Mouse (Mus musculus) lung, postnatal 36 days (tissue): ENCODE results near the gene Arih1.
"Not testable (repeated sequence)": the region's sequence is repeated elsewhere in the genome, so short reads cannot be mapped to it uniquely, and the experiment has no call there.

ENCODE experiments used
- DNase-seq: peaks from one replicate; pipeline ENCODE4 v3.0.0; 2022; ENCODE audit warnings: mixed read lengths

Gene Arih1

DNA sequence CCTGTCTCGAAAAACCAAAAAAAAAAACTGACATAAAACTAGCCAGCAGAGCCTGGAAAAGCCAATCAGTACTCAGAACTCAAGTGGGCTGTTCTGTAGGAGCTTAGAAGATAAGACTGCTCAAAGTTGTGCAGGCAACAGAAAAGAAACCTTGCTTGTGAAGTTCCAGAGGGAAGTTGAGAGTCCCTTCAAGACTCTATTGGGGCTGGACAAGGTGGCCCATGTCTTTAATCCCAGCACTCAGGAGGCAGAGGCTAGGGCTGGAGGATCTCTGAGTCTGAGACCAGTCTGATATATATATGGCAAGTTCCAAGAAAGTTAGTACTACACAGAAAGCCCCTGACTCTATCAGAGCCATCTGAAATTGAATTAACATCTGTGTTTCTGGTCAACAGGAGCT is 28.0 kb downstream of the Arih1 start:
- DNase-seq: no peak

DNA sequence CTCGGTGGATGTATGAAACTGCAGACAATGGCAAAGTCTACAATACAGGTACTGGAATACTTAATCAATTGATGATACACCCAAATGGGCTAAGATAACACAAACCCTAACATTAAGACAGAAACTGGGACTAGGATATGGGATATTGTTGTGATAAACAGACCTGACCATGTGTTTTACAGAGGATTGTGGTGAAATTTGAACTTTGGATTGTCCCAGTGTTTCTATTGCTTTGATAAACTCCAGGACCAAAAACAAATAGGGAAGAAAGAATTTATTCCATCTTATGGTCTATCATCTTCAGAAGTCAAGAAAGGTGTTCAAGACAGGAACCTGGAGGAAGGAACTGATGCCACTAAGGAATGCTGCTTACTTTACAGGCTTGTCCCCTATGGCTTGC is 28.7 kb downstream of the Arih1 start:
- no peak for DNase-seq

GRCm38 (mm10) chr9:59455404-59456068 is 30.9 kb downstream of the Arih1 start:
- DNase-seq: no peak

GRCm38 (mm10) chr9:59433729-59434128 is 52.7 kb downstream of the Arih1 start:
- DNase-seq: no peak

DNA sequence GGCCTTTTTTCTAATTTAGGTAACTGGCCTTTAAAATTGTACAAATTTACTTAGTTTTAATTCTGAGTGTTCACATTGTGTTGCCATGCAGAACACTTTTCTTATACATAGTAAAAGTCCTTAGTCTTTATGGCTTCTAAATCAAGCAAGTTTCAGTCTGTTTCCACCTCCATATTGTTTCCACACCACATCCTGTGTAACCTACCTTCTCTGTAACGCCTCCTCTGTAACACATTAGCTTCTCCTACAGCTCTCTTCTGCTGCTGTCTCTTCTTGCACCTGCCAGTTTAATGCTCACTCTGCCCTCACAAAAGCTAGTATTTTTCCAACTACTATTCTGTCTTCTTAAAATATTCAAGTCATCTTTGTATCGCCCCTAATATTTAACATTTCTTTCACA is 54.8 kb downstream of the Arih1 start:
- no peak for DNase-seq

GRCm38 (mm10) chr9:59420487-59420886 is 65.9 kb downstream of the Arih1 start:
- DNase-seq: no peak

- DNase-seq: no peak
These were observed 79.1 kb downstream of the Arih1 start for GRCm38 (mm10) chr9:59407271-59407670.

DNA sequence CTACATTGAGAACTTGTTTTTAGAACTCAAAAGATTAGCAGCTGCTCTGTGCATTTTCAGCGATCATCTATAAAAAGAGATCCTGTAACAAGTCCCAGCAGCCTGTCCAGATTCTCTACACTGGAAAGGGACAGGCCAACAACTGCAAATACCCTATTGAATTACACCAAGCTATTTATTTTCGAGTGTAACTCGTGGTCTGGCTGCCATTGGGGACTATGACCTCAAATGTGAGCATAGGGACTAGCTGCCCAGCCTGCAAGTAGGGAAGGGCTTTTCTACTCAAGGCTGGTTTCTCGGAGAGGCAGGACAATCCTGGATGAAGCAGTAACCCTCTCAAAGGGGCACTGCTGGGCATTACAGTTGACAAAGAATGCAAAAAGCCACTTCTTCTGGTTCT is 97.3 kb downstream of the Arih1 start:
- no peak for DNase-seq

- DNase-seq: no peak
These were observed 98.1 kb downstream of the Arih1 start for GRCm38 (mm10) chr9:59388311-59388710.

DNA sequence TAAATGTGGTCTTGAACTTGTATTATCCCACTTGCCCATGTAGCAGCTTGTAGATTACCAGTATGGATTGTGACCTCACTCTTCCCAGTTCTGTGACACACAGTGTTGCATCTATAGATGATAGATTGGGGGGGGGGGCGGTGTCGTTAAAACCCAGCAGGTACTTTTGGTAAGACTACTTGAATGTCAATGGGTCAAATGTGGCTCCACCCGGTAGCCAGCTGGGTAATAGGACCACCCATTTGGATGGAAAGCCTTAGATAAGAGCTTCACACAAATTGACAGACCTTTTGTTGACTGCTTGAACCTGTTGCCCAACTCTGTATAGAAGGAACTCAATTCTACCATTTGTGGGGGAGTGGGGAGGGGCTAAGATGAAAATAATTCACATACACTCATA is 99.0 kb downstream of the Arih1 start:
- DNase-seq: no peak

DNA sequence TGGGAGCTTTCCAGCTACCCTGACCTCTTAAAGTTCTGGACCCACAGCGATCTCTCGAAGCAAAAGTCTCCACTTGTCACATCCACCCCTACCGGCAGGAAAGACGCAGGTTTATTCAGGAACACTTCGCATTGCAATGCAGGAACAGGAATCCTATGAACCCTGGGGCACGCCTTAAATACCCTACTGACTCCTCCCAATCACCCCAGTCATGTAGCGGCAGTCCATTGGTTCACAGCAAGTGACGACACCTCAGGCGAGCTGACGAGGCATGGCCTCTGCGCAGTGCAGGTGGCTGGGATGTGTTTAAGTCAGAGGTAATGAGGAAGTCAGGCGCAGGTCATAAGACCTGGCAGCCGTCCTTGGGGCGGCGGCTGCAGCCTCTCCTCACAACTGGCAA is 110.8 kb downstream of the Arih1 start:
- DNase-seq: no peak

- DNase-seq: no peak
These were observed 116.8 kb downstream of the Arih1 start for GRCm38 (mm10) chr9:59369646-59370045.

DNA sequence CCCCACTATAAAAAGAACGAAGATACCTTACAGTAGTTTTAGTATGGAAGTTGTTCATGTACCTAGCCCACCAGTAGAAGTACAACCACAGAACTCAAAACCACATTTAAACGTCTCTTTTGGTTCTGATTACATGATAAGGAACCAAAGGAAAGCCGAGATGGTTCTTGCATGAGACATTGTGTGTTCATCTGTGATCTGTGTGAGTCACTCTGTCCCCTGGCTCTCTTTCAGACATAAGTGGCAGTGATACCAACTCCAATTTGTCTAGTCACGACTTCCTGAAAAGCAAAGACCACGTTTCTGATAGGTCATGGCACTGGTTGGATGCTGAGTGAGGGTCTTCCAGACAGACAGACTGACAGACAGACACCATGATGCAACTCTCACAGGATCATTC is 117.2 kb downstream of the Arih1 start:
- no peak for DNase-seq

DNA sequence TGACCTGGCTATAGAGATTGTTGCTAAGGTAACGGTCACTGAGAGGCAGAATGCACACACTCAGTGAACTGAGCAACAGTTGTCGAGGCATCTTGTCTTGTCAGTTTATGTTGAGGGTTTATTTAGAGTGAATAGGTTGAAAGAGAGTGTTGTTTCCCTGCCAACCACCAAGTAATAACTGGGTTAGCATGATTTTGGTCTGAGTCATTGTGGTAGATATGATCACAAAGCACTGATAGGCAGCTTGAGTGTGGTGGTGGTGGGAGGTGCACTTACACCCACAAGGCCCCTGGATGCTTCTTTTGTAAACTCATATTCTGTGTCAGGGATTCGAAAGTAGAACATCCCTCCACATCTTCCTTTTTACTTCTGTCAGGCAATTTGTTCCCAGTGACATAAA is 125.9 kb downstream of the Arih1 start:
- not testable (repeated sequence) for DNase-seq

DNA sequence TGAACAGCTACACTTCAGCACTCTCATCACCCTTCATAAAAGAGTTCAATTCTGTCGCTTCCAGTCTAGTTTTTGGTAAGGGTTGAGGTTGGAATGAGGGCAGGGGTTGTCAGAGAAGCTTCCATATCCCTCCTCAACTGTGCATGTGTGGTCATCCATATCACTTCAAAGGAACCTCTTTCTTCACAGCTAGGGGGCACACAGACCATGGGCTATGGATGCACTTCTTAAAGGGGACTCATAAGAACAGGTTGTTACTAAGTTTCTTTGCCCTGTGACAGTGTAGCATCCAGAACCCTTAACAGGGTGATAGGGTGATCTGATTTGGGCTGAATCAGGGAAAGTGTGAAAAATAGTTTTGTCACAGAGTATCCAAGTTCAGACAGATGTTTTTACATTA is 128.4 kb downstream of the Arih1 start:
- DNase-seq: not testable (repeated sequence)

DNA sequence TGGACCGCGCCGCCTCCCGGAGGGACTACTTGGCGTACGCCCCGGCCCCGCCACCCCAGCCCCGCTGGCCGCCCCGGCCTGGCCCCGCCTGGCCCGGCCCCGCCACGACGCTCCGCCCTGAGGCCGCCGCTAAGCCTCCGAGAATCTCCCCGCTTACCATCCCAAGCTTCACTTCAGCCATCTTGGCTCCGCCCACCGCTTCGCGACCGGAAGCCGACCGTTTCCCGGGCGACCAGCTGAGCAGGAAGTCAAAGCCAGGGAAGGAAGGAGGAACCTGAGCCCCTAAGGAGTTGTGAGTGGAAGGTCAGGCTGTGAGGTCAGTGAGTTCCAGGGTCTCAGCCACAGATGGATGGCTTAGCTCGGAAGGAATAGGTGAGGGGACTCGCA is 133.2 kb downstream of the Arih1 start, which contains the start of gene Bbs4:
TSS of gene Bbs4 (minus strand) at position 256 of the 387 bp plus-strand sequence.
- DNase-seq: peak; percentile 97

- no peak for DNase-seq
These were observed 133.7 kb downstream of the Arih1 start for GRCm38 (mm10) chr9:59352586-59353252.

DNA sequence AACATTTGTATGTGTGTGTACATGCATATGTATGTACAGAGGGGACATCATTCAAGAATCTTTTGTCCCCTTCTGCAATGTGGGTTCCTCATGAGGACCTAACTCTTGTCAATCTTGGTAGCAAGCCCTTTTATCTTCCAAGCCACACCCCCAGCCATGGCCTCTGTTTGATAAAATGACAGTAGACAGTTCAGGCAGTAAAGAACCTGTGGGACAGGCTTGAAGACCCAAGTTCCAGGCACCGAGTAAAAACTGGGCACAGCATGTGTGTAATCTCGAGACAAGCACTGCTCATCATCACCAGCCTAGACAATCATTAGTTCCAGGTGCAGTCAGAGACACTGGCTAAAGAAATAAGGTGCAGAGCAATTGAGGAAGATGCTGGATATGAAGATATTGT is 140.2 kb downstream of the Arih1 start:
- DNase-seq: no peak

- peak; percentile 34 for DNase-seq
These were observed 146.4 kb downstream of the Arih1 start for GRCm38 (mm10) chr9:59340002-59340401.

GRCm38 (mm10) chr9:59339107-59339506 is 147.3 kb downstream of the Arih1 start:
- no peak for DNase-seq

GRCm38 (mm10) chr9:59338411-59338810 is 148.0 kb downstream of the Arih1 start:
- no peak for DNase-seq
